Mouse (Mus musculus) cerebellum, adult 11 months (tissue): ENCODE data around the gene Slc25a14.

Experiments used
- DNase-seq: peaks from one replicate; pipeline ENCODE4 v3.0.0; 2022

The Slc25a14 gene

DNA sequence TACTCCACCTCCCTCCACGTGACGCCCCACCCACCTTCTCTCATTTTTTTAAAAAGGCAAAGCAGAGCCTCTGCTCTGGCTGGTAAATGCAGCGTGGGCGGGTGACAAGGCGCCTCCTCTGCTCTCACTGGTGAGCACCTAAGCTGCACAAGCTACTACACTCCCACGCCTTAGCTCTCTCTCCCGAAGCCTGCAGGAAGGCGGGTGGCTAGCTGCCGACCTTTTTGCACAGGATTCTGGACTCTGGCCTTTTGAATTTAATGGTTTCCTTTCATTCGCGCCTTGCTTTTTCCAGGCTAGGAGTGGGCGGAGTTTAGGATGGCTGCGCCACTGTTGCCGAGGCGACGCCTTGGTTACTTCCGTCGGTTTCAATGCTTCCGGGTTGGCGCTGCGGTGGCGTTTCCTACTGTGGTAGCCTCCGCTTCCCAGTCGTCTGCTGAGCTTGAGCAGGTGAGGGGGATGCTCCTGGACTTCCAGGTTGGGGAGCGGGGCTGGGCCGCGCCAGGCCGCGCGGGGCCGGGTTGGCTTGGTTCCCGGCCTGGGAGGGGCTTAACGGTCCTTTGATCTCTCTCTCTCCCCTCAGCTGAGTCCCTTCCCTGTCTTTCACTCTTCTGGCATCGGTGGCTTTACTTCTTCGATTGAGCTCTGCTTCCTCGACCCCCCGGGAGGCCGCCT lies at the start of gene Slc25a14:
Gene Slc25a14, plus strand, starts transcription at position 35 of the 675 bp plus-strand sequence.
- DNase-seq = peak; percentile 68

DNA sequence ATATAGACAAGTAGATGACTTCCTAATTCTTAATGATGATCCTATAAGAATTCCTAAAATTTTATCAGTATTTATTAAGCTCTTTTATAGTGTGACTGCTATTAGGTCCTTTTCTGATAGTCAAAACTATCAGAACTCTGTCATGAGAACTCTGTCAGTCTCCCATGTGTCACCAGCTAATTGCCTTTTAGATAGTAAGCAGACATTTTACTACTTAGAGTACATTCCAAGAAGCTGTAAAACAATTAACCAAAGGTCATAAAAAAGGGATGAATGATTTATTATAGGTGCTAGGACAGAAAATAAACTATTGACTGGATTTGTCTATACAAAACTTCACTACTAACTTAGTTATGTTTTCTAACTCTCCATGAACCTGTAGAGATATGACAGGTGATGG lies 39.9 kb upstream of the Slc25a14 start:
- no peak for DNase-seq

DNA sequence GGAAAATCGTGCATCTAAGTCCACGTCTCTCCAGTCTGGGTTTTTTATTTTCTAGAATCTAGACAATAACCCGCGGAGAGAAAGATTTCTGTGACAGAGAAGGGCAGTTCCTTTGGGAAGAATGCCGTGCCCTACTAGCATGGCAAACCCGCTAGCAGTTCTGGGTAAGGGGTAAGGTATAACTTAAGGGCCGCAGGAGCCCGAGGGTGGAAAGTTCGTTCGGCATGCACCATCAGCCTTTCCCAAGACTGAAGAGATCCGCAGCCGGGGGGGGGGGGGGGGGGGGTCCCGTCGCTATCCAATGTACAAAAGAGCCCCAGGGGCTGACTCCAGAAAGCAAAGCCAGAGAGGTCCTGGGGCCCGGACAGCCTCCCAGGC lies 29.5 kb upstream of the Slc25a14 start:
- DNase-seq = no peak

DNA sequence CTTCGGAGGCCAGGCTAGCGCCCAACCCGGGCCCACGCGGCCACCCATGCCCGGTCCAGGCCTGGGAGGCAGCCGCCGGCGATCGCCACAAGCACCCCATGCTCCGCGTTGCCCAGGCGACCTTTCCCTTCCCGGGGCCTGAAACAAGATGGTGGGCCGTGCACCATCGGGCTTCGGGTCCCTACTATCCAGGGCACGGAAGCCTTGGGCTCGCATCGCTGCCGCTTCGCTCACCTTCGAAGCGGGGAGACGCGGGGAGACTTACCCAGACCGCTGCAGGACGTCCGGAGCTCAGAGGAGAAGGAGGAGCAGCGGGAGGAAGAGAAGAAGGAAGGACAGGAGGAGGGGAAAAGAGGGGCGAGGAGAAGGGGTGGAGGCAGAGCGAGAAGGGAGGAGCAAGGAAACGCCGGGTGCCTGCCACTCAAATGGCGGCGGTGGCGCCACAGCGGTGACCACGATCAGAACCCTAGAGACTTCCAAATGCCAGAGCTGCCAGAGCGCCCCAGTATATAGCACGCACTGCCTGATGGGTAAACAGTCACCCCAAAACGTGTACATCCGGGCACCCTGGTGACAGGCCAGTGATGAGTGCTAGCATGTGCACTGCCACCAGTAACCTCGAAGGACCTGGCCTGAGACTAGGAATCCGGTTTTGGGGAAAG lies 29.0 kb upstream of the Slc25a14 start, which contains the start of gene Zfp280c:
Gene Zfp280c, minus strand, starts transcription at position 406 of the 662 bp plus-strand sequence.
- DNase-seq = peak; percentile 64

DNA sequence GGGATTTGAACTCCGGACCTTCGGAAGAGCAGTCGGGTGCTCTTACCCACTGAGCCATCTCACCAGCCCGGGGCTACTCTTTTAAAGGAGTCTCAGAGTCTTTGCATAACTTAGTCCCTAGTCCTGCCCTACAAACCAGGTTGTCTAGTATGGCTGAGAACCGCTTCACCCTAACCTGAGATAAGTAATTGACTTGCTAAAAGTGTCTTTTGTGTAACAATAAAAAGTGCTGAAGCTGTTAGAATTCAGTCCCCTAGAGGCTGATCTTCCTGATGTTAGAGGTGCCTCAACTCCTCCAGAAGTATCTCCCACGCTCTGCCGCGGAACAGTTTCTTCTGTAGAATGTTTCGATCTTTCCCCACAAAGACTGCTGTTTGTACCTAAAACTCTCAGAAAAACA lies 27.2 kb upstream of the Slc25a14 start:
- no peak for DNase-seq

DNA sequence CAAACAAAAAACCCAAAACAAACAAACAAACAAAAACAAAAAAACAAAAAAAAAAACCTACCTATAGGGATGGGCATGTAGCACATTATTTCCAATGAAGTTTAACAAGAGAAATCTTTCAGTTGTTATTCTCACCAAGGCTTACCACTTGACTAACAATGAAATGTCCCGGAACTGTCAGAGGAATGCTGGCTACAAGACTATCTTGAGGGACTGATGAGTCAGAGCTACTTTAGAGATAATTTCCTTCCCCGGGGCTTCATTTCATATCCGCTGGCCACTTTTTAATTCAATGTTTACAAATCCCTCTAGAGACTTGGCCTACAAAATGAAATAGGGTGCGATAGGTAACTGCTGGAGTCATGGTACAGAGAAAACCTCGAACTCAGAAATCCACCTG lies 26.3 kb upstream of the Slc25a14 start:
- DNase-seq = no peak

DNA sequence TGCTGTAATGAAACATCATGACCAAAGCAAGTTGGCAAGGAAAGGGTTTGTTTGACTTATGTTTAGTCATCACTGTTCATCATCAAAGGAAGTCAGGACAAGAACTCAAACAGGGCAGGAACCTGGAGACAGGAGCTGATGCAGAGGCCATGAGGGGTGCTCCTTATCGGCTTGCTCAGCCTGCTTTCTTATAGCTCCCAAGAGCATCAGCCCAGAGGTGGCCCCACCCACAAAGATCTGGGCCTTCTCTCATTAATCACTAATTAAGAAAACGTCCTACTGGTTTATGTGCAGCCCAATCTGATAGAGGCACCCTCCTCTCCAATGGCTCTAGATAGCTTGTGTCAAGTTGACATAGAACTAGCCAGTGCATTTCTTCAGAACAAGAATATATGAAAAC lies 18.3 kb upstream of the Slc25a14 start:
- no peak for DNase-seq

DNA sequence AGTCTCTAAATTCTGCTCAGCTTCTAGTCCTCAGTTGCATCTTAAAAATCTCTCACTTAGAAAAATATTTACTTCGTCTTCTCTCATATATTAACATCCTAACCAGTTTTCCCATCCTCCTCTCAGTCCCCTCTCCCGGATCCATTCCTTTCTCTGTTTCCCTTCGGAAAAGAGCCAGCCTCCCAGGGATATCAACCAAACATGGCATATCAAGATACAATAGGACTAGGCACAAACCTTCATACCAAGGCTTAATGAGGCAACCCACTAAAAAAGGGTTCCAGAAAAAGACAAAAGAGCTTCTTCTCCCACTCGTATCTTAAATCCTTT lies 199 bp upstream of the Slc25a14 start:
- no peak for DNase-seq

DNA sequence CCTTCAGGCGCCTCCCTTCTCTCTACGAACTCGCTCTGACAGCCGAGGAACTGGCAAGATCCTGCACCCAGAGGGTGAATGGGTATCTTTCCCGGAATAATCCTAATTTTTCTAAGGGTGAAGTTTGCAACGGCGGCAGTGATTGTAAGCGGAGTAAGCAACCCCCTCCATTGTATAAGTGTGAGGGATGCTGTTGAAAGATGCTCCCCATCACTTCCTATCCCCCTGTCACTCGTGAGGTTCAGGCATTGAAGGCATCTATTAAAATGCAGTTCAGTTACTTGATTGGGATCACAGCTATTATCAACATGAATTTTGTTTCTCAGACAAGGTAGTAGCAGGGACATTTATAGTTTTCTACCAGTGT lies 824 bp downstream of the Slc25a14 start:
- no peak for DNase-seq

DNA sequence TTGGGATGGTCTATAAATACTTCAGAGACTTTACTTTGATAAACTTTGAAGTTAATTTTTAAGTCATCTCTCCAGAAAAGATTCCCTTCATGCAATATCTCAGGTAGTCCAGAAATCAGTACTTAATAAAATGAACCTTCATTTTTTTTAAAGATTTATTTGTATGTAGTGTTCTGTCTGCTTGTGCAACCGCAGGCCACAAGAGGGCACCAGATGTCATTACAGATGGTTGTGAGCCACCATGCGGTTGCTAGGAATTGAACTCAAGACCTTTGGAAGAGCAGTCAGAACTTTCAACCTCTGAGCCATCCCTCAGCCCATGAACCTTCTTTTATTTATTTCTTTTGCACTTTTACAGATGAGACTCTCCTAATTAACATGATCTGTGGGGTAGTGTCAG lies 13.8 kb downstream of the Slc25a14 start:
- no peak for DNase-seq

DNA sequence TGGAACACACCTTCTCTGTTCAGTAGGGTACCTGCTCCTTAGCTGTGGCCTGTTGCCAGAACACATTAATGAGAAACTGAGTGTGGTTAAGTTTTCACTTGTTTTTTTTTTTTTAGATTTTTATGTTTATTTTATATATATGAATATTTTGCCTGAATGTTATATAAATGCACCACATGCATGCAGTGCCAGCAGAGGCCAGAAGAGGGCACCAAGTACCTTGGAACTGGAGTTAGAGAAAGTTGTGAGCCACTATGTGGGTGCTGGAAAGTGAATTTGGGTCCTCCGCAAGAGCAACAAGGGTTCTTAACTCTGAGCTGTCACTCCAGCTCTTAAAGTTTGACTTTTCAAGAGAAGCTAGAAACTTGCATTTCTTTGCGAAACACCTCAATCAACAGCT lies 20.9 kb downstream of the Slc25a14 start:
- DNase-seq = peak; percentile 31

DNA sequence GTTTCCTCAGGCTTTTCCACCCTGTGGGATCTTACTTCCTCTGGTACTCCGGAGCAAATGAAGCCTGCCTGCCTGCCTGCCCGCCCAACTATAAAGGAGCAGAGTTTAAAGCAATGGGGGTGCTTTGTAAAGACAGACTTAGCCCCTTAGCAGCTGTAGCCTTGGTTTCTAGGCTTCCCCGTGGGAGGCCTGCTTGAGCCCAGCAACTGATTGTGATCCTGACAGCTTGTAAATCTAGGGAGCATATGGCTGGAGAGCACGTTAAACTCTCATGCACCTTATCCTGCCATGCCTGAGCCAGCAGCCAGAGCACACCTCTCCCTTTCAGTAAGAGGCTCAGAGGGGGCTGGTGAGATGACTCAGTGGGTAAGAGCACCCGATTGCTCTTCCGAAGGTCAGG lies 43.6 kb downstream of the Slc25a14 start:
- no peak for DNase-seq

DNA sequence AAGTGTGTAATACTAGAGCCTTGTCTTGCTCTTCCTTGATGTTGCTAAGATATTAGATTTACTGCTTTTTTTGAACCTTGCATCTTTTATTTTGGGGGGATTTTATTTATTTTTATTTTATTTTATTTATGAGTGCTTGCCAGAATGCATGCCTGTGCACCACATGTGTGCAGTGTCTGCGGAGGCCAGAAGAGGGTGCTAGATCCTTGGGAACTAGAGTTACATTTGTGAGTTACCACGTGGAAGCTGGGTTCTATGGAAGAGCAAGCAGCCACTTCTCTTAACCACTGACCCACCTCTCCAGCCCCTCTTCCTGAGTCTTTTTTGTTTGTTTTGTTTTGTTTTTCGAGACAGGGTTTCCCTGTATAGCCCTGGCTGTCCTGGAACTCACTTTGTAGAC lies 46.4 kb downstream of the Slc25a14 start:
- no peak for DNase-seq

DNA sequence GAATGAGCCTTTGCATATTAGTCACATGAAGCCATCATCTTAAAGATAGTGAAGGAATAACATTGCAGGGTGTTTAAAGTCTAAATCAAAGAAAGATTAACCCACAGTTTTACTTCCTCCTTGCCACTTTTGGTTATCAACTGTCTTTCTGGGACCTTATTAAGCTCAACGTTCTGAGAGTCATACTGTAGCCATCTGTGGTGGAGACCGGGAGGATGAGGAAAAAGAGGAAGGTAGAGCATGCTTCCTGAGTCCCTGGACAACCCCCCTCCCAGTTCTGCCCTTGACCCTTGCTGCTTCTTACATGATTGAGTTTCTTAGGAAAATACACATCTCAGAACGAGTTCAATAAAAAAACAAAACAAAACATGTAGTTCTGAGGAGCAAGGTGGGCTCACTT lies 48.5 kb downstream of the Slc25a14 start:
- no peak for DNase-seq

DNA sequence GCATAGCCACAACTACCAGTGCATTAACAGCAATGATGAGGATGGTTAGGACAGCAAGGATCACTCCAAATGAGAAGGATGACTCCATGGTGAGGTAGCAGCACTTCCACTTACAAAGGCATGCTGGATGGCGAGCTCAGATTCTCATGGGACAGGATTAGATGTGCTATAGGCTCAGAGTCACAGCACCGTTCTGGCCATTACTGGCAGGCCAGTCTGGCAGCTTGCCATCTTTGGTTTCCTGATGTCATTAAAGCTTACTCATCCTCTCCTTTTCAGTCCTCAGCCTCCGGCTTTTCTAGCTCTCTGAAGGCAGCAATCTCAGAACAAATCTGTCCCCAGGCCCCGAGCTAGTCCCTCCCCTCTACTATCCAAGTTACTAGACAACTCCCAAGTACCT lies 51.0 kb downstream of the Slc25a14 start, which contains the start of gene Gpr119:
Gene Gpr119, minus strand, starts transcription at position 308 of the 400 bp plus-strand sequence.
- no peak for DNase-seq

DNA sequence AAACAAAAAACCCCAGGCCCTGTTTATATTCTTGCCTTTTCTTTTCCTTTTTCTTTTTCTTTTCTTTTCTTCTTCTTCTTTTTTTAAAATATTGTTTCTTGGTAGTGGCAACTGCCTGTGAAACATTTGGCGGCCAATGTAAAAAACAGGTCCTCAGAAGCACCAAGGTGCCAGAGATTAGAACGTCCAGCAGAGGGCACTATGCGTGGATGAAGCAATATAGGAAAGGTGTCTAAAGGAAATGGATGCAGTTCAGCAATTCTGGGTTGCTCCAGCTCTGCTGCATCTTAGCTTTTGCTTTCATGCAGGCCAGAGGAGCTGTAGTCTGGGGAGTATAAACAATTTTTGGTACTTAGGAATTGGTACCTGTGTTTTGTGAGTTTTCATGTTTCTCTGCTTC lies 60.2 kb downstream of the Slc25a14 start:
- DNase-seq = no peak

DNA sequence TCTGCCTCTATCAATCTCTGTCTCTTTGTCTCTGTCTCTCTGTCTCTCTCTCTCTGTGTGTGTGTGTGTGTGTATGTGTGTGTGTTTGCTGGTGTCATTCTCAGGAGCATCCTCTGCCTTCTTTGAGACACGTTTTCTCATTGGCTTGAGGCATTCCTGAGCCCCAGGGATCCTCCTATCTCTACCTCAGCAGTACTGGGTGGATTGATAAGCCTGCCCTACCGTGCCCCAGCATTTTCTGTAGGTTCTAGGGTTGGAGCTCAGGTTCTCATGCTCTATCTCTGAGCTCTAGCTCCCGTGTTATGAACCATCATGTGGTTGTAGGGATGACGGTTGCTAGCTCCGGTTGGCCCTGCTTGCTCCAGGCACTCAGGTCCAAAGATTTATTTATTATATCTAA lies 60.6 kb downstream of the Slc25a14 start:
- no peak for DNase-seq

DNA sequence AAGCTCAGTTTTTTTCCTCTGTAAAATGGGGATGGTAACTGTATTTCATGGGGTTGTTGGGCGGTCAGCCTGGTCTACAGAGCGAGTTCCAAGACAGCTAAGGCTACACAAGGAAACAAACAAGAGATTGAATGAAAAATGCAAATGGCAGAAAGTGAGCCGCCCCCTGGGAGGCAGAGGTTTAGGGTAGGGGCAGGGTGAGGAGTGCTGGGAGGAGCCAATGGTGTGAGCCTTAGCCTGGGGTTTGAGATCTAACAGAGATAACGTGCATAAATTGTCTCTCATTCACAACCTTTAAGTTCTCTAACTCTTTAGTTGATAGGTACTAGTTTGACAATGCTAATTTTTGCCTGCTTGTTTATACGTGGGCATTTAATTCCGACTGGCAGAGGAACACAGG lies 71.2 kb downstream of the Slc25a14 start:
- DNase-seq = no peak

DNA sequence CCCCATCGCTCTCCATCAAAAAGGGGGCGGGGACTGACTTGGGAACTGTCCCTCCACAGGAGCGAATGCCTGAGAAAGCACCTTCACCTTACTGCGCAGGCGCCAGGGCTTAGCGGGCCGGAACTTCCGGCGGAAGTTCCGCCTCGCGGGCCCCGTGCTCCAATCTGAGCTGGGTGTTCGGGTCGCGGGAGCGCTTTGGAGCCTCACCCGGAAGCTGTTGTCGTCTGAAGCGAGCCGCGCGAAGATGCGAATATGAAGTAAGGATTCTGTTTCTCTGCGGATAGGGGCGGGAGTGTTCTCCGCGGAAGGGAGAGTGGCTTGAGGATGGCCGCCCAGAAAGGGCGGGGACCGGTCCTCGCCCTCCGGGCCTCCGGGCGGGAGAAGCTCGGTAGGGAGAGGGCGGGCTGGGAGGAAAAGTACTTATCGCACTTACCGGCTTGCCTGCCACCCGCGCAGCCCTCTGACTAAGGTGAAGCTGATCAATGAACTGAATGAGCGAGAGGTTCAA lies 71.7 kb downstream of the Slc25a14 start, which contains the start of gene Rbmx2:
Gene Rbmx2, plus strand, starts transcription at position 141 of the 508 bp plus-strand sequence.
- peak; percentile 88 for DNase-seq

DNA sequence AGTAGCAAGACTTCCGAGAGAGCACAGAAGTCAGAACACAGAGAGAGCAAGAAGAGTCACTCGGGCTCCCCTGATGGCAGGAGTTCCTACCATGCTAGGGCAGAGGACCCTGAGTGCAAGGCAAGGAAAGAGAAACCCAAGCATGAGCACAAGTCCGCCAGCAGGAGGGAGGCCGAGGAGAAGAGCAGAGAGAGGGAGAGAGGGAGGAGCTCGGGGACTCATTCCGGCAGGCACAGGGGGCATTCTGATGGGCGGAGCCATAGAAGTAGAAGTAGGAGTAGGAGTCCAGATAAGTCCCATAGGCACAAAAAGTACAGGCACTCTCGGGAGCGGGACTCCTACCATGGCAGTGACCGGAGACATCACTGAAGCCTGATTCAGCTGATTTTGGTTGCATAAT lies 86.5 kb downstream of the Slc25a14 start:
- DNase-seq = no peak
